Mouse (Mus musculus) retina, postnatal 1 day (tissue): ENCODE measurements around the gene Prg3.

Source experiments
- DNase-seq: peaks from one replicate; pipeline ENCODE4 v3.0.0-alpha.2; 2012

Gene Prg3

GRCm38 (mm10) chr2:84987930-84988329, at the start of gene Prg3:
Prg3 (plus strand) TSS chr2:84988215.
- no peak for DNase-seq

- DNase-seq: no peak
Measured at GRCm38 (mm10) chr2:84938249-84938946, 49.6 kb upstream of the Prg3 start.

GRCm38 (mm10) chr2:84939306-84939705, 48.7 kb upstream of the Prg3 start:
- DNase-seq: no peak

GRCm38 (mm10) chr2:84939711-84940110, 48.3 kb upstream of the Prg3 start:
- DNase-seq: no peak

- DNase-seq: no peak
Measured at GRCm38 (mm10) chr2:84941332-84941731, 46.7 kb upstream of the Prg3 start.

DNA sequence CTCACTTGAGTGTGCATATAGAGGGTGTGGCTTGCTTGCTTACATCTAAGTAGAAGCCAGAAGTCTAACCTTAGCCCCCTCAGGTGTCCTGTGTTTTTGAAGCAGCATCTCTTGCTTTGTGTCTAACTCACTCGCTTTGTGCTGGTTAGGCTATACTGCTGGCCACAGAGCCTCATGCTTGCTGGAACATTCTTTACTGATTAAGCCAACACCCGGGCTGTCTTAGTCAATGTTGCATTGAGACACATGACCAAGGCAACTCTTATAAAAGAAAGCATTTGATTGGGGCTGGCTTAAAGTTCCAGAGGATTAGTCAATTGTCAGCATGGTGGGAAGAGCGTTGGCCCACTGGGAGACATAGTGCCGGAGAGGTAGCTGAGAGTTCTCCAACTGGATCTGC, 46.2 kb upstream of the Prg3 start:
- DNase-seq: no peak

- no peak for DNase-seq
Measured at GRCm38 (mm10) chr2:84947154-84947771, 40.8 kb upstream of the Prg3 start.

DNA sequence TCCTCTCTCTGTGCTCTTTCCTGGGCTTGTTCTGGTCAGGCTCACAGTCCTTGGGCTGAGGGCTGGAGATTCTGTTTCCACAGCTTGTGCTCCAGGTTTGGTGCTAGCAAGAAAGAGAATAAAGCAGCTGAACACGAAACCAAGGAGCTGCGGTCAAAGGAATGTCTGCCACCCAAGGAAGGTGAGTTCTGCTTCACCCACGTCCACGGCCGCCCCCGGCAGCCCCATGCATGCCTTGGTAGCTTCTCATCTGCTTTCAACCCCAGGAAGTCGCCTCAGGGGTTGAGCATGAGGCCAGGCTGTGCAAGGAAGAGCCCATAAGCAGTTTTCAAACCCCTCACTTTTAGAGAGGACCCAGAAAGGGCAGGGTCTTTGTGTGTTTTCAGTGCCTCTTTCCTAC, 39.8 kb upstream of the Prg3 start:
- no peak for DNase-seq

DNA sequence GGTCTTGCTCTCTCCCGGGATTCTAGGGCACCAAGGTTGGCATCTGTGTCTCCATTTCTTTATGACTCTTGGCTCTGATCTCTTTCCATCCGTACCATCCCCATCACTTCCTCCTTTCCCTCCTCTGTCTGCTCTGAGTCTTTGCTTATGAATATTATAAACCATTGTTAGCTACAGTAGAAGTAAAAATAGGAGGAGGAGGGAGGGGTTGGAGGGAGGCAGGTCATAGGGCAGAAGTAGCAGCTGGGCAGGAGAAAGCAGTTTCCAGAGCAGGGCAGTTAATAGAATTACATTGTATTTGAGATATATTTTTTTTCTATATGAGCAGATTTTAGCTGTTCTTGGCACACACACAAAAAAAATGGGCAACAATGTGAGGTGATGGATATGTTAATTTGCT, 39.3 kb upstream of the Prg3 start:
- DNase-seq: no peak

DNA sequence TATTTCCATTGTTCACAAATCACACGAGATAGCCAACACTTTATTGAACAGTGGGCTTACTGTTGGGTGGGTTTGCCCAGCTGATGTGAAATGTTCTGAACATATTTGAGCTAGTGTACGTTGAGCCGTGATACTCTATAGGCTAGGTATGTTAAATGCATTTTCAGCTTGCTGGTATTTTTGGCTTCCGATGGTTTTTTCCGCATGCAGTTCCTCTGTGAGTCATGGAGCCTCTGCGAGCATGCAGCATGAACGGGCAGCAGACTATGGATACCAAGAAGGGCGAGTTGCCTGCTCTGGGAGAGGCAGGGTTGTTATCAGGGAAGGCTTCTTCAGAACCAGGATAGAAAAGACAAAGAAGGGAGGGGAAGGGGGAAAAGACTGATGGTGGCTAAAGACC, 37.0 kb upstream of the Prg3 start:
- DNase-seq: no peak

GRCm38 (mm10) chr2:84952251-84952650, 35.8 kb upstream of the Prg3 start:
- DNase-seq: no peak

- DNase-seq: no peak
Measured at GRCm38 (mm10) chr2:84952693-84953092, 35.3 kb upstream of the Prg3 start.

GRCm38 (mm10) chr2:84955435-84955834, 32.6 kb upstream of the Prg3 start:
- no peak for DNase-seq

- DNase-seq: peak; percentile 39
Measured at GRCm38 (mm10) chr2:84956274-84956673, 31.7 kb upstream of the Prg3 start.

DNA sequence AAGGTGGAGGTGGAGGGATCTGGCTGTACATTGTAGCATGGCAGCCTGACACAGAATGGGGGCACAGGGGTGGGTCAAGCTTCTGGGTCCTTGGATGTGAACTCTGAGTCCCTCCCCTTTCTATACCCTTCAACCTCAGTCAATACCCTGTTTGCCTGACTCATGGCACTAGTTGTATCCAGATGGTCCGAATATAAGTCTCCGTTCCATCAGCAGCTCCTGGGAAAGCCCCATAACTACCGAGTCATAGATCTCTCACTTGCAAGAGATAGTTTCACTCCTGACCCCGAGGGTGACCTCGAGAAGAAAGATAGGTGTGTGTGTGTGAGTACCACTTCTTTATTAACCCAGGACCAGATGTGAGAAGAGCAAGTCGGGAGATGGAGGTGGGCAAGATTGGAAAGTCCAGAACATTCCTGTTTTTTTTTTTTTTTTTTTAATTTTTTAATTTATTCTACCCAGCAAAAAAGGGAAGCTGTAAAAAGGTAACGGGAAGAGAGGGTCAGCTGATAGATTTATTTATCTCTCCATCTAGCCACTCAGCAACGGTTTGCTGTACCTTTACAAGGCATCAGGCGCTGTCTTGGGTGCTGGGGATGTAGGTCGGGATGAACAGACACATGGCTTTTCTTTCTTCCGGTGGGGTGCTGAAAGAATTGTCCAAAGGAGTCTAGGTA, 29.3 kb upstream of the Prg3 start:
- no peak for DNase-seq

GRCm38 (mm10) chr2:84961300-84961699, 26.7 kb upstream of the Prg3 start:
- DNase-seq: no peak

DNA sequence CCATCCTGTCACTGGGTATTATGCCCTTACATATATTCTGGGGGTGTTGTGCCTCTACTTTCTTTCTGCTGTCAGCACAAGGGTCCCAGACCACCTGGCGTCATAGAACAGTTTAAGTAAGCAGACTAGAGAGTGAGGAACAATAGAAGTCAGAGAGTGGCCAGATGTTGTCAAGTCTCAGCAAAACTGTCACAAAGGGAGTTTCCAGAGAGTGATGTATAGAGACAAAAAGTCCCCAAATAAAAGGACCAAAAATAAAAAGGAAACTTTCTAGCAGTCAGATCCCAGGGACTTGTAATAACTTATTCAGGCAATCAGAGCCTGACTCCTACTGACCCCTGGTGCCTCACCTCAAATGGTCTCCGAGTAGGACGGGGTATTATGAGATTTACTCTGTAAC, 26.1 kb upstream of the Prg3 start:
- DNase-seq: no peak

GRCm38 (mm10) chr2:84962906-84963507, 25.0 kb upstream of the Prg3 start:
- peak; percentile 23 for DNase-seq

GRCm38 (mm10) chr2:84964111-84964801, 23.8 kb upstream of the Prg3 start:
- DNase-seq: no peak

GRCm38 (mm10) chr2:84967318-84967991, 20.6 kb upstream of the Prg3 start:
- no peak for DNase-seq

GRCm38 (mm10) chr2:84975580-84975979, 12.4 kb upstream of the Prg3 start:
- no peak for DNase-seq

- no peak for DNase-seq
Measured at GRCm38 (mm10) chr2:84980188-84980587, 7.8 kb upstream of the Prg3 start, which contains the start of gene Prg2. Prg2 (plus strand) TSS chr2:84980461.

DNA sequence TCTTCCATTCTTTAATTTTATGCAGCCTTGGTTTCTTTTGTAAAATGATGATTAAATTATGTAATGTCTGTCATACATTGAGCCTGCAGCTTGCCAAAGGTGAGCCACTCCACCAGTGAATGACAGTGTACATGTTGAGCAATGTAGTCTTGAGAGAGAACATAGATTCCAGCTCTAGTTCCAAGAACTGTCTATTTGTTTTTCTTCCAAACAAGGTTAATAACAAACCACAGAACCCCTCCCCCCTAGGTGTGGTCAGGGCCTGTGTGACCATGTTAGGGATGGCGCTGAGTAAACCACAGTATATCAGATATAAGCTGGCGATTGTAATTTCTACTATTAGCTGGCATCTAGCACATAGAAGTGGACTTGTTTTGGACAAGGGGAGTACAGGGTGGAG, 8.4 kb downstream of the Prg3 start:
- no peak for DNase-seq
